Mouse (Mus musculus) cerebellum, adult 11-12 months (tissue): ENCODE data around the gene Mgea5.

ENCODE experiments used
- DNase-seq: peaks from one replicate; pipeline ENCODE4 v3.0.0; 2022

The Mgea5 gene

DNA sequence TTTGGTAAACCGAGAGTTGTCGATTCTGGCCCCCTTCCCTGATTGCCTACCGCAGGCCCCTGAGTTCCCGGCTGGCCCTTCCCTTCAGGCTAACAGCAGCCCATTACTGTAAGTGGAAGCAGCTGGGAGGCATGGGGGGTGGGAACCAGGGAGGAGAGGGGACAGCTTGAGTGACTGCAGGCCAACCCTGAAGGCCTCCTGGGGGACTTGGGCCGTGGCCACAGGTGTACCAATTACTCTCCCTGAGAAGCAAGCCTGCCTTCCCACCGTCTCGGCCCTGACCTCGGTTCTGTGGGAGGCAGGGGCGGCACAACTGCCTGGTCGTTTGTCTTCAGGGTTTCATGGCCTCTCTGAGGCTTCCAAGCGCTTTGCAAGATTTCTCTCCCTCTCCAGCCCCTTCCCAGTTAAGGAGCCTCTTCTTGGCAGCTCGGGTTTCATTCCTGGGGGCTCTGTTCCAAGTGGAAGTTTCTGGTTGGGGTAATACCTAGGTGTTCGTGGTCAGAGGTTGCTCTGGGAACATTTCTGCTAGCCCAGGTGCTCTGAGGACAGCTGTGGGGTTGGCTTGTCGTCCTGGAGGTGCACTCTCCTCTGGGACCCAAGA, 57.9 kb downstream of the Mgea5 start:
- no peak for DNase-seq

DNA sequence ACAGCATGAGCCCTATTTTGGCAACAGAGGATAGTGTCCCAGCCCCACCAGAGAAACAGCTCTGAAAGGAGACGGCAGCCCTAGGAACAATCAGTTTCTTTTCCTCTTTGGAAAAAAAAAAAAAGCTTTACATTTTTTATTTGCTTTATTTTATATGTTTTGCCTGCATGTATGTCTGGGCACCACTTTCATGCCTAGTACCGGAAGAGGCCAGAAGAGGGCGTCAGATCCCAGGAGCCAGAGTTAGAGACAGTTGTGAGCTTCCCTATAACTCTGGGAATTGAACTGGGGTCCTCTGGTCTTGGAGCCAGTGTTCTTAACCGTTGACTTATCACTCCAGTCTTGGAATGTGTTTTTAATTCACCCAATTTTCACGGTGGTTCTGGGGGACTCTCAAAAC, 61.4 kb downstream of the Mgea5 start:
- no peak for DNase-seq

- no peak for DNase-seq
Measured at GRCm38 (mm10) chr19:45718286-45718685, 65.4 kb downstream of the Mgea5 start.

DNA sequence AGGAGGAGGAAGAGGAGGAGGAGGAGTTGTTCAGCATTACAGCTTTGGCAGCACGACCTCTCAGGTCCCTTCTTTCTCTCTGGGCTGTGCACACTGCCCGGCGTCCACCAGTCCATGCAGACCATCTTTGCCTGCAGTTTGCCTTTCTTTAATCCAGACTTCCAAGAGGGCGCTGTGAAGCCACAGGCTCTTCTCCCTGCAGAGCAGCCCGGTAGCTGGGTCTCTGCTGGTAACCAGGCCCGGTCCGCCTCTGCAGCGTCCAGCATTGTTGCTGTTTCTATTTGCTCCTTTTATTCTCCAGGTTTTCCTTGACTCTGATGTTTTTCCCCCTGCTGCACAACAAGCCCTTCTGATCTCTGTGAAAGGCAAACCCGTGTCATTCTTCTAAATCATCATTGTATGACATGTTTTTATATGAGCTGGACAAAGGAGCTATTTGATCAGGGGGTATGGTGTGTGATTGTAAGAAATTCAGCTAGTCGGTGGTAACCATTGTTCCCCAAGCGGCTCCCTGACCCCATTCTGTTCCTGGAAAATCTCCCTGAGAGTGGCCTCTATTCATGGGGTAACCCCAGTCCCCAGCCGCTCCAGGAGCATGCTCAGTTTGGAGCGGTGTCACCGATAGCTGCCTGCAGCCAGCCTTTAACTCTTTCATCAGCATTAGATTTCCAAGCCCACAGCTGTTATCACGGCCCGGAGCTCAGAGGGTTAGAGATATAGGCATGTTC, 66.0 kb downstream of the Mgea5 start:
- peak; percentile 59 for DNase-seq

DNA sequence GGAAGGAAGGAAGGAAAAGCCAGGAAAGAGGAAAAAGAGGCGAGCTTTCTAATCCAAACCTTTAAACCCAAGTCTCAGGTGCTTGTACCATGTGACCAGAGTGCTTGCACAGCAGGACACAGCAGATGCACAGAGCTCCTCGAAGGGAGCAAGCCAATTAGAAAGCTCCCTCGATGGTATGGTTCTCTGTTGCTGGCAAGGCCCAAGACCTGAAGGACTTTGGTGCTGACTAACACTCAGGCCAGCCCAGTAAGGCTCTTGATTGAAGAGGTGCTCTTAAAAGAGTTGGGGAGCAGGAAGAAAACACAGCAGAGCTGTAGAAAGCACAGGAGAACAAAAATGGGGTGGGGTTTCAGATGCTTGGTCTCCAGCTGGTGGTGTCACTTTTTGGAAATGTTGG, 74.9 kb downstream of the Mgea5 start:
- no peak for DNase-seq
